Mouse (Mus musculus) 3134 (cell line): ENCODE results near the gene Hyal3.
"Not testable (repeated sequence)": the region's sequence is repeated elsewhere in the genome, so short reads cannot be mapped to it uniquely, and the experiment has no call there.

Source experiments
- DNase-seq: peaks from one replicate; pipeline ENCODE4 v3.0.0-alpha.2; 2011; ENCODE audit warnings: low spot score; ENCODE audit not compliant: insufficient read length; ENCODE audit errors: extremely low read depth

Gene Hyal3

DNA sequence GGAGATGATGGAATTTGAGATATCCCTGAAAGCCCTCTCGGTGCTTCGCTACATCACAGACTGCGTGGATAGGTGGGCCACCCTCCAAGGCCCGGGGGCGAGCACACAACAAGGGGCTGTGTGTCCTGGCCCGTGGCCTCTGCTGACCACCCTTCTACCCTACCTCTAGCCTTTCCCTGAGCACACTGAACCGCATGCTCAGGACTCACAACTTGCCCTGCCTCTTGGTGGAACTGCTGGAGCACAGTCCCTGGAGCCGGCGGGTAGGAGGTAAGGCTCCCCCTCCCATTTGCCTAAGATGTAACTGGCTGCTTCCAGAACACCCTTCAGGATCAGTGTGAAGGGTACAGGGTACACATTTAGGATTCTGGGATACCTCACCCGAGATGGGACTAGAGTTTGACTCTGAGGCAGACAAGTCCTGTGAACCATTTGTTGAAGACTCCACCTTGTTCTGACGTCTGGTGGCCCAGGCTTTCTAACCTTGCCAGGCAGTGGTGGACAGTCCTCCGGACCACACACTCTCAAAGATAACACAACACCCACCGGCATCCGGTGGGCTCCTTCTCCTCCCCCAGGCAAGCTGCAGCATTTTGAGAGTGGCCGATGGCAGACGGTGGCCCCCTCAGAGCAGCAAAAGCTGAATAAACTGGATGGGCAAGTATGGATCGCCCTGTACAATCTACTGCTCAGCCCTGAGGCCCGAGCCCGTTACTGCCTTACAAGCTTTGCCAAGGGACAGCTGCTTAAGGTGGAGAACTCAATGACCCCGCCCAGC, 31.1 kb upstream of the Hyal3 start:
- no peak for DNase-seq

DNA sequence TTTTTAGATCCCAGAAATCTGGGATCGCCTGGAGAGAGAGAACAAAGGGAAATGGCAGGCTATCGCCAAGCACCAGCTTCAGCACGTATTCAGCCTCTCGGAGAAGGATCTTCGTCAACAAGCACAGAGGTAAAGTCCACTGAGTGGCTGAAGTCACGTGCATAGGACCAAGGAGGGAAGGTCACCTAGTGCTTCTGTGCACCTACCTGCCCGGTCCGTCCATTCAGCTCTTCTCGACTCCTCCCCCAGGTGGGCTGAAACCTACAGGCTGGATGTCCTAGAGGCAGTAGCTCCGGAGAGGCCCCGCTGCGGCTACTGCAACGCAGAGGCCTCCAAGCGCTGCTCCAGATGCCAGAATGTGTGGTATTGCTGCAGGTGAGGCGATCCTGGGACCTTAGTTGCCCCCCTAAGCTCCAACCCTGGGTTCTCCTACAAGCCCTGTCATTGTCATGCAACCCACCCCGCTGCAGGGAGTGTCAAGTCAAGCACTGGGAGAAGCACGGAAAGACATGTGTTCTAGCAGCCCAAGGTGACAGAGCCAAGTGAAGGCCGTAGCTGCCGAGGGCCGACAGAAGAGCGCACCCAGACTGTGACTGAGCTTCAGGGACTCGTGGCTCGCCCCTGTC, 30.0 kb upstream of the Hyal3 start:
- no peak for DNase-seq

DNA sequence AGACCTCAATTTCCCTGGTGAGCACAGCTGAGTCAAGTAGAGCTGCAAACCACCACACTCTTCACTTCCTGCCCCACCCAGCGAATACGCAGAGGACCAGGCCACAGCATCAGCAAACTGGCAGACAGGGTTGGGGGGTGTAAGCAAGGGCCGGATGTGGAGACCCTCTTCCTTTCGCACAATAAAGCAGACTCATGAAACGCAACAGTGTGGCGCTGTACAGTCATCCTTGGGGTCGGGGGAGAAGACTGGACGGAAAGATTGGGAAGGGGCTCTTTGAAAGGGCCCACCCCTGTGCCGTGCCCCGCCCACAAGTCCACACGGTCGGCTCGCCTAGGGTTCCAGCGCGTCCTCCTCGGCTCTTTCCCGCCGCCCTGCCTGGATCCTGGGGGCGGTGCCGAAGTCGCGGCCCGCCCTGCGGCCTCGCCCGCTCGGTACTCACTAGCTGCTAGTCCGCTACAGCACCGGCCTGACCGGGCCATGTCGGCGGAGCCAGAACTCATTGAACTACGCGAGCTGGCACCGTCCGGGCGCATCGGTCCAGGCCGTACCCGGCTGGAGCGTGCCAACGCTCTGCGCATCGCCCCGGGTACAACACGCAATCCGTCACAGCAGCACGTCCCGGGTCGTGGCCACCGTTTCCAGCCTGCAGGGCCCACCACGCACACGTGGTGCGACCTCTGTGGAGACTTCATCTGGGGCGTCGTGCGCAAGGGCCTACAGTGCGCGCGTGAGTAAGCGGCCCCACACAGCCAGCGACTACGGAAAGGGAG, 29.3 kb upstream of the Hyal3 start, which contains the start of gene Rassf1:
TSS of gene Rassf1 (plus strand) at position 439 of the 773 bp plus-strand sequence.
- peak; percentile 93 for DNase-seq

DNA sequence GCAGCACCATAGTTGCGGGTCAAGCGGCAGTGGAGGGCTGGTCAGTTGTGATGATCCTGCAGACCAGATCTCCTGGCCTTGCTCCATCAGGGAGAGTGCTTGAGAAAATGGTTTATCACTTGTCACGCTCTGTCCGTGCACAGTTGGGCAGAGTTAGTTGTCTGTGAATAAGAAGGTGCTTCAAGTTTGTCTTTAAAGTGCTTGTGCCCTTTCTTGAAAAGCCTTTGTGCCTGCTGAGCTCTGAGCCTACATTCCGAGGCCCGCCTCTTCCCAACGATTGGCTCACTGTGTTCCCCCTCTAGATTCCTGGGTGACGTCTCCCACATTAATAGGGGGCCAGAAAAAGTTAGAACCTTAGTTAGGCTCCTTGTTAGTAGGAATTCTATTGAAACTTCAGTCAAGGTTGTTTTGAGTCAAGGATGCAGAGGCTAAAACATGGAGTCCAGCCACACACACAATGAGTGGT, 28.7 kb upstream of the Hyal3 start:
- no peak for DNase-seq

DNA sequence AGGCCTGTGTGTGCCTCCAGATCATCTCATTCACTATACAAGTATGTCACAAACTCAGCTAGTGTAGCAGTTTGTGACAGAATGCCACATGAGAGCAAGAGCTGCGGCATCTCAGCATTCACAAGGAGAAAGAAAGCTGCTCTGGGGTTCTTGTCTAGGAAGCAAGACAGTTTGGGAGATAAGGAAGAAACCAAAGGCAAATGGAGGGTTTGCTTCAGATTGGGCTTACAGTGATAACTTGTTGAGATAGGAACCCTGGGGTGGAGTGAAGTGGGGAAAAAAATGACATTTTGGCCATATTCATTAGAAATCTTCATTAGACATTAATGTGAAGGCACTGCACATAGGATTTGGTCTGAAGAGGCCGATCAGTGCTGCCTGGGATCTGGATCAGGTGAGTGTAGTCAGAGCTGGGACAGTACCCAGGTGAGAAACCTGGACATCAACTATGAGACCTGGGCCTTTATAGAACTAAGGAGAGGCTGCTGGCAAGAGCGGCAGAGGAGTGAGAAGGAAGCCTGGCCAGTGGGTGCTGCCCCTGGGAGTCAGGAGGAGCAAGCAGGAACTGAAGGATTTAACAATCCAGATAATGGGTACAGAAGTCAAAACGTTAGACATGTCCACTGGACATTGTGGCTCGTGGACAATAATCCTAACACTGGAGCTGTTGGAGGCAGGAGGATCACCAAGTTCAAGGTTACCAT, 27.8 kb upstream of the Hyal3 start:
- no peak for DNase-seq

DNA sequence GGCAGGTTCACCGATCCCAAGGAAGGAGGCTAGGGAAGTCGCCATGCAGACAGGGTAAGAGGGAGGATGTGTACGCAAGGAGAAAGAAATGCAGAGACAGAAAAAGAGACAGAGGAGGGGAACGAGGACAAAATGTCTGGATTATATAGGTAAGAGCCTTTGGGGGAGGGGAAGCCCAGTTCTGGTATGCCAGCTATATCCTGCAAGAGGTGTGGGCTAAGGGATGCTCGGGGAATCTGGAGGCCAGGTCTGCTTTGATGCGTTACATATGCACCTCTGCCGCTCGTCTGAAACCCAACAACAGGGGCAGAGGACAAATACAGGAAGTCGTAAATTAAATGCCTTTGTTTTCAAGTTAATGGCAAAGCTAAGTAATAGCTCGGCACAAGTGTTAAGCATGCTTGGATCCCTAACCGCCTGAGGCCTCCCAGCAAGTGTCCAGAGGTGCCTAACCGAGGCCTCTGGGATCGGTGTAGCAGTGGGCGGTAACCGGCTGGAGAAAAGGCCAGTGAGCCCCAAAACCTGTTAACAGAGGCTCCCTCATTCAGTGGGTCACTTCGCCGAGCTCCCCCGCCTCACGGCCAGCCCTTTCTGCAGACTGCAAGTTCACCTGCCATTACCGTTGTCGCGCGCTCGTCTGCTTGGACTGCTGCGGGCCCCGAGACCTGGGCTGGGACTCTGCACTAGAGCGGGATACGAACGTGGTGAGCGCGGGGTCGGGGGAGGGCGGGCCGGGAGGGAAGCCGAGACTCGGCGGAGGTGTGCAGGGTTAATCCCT, 26.9 kb upstream of the Hyal3 start:
- DNase-seq: no peak

DNA sequence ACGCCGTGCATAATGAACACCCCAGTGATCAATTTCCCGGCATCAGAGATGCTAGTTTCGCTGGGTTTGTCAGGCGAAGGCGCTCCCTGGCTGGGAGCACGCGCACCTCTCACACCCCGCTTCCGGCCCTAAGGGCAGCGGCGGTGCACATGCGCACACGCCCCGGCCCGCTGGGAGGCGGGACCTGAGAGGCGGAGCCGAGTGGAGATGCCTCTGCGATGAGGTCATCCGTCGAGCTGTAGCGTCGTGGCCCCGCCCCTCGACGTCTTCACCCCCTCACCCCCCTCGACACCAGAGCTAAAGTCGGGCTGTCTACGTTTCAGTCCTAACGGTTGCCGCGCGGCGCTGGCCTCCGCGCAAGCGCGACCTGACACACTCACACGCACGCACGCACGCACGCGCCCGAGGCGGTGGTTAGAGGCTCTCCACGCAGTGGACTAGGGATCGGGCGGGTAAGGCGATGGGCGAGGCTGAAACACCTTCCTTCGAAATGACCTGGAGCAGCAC, 26.2 kb upstream of the Hyal3 start:
- peak; percentile 100 for DNase-seq

DNA sequence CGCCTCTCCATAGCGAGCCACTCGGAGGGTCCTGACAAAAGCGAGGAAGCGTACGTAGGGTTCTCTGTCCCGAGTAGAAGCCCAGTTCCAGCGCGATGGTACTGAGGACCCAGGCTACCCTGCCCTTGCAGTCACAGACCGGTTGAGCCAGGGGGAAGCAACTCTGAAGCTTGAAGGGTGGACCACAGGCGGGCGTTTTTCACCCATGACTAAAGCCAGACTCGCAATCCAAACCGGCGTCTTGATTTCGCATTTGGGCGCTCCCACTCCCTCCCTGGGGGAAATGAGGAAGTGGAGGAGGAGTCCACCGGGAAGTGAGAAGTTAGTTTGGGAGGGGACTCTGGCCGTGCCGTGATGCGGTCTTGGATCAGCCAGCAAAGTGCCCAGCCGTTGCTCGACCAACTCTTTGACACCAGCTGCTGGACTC, 25.6 kb upstream of the Hyal3 start:
- no peak for DNase-seq

DNA sequence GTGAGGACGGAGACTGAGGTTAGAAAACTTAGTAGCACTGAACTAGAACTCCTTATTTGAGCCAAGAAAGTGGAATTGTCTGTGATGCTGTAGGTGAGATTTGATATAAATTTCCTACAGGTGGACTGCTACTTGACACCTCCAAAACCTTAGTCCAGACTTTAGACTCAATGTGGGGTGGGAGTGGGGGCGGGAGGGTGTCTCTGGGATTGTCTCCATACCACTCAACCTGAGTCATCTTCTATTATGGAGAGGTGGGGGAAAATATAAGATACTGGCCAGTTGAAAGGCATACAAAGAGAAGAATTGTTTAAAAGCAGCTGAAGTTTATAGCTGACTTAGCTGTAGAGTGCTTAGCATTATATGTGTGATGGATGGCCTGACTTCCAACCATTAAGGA, 24.9 kb upstream of the Hyal3 start:
- DNase-seq: no peak

DNA sequence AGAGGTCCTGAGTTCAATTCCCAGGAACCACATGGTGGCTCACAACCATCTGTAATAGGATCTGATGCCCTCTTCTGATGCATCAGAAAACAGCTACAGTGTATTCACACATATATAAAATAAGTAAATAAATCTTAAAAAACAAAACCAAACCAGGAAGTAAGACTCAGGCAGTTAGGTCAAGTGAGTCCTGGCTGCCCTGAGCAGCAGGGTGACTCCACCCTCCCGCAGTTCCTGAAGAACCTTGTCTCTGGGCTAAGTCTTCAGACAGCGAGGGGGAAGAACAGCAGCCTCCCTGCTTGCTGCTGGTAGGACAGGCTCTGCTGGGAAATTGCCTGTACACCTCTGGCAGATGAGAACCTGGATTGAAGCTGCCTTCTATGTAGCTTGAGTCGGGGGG, 24.3 kb upstream of the Hyal3 start:
- DNase-seq: no peak

DNA sequence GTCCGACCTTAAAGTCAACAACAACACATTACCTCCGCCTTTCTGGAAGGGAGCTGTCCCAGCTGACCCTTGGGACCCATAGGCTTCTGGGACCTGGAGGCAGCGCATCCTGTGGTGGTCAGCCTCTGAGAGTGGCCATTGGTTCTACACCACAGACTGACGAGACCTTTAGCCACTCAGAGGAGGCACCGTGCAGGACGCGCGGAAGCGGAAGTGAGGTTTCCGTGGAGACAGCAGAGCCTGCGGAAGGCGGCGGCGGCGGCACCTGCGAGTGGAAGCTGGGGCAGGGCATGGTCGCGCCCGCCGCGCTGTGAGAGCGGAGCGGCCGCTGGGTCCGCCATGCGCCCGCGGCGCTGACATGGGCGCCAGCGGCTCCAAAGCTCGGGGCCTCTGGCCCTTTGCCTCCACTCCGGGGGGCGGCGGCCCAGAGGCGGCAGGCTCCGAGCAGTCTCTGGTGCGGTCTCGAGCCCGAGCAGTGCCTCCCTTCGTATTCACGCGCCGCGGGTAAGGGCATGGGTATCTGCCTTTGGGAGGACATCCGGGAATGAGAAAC, 17.5 kb upstream of the Hyal3 start, which contains the start of gene Tusc2:
TSS of gene Tusc2 (plus strand) at position 227 of the 553 bp plus-strand sequence.
- peak; percentile 84 for DNase-seq

DNA sequence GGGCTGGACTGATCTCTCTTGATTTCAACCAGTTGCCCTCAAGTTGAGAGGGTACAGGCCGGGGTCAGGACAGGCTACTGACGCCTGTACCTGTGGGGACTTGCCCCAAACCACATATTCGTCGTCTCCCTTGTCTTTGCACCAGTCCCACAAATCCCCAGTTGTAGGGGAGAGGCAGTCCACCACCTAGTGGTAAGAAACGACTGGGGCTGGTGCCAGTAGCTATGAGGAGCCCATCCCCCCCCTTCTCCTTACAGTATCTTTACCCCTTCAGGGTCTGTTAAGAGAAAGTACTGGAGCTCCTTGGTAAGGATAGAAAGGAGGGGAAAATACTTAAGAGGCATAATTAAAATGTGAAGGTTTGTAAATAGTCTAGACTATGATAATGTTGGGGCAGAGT, 15.1 kb upstream of the Hyal3 start:
- not testable (repeated sequence) for DNase-seq

DNA sequence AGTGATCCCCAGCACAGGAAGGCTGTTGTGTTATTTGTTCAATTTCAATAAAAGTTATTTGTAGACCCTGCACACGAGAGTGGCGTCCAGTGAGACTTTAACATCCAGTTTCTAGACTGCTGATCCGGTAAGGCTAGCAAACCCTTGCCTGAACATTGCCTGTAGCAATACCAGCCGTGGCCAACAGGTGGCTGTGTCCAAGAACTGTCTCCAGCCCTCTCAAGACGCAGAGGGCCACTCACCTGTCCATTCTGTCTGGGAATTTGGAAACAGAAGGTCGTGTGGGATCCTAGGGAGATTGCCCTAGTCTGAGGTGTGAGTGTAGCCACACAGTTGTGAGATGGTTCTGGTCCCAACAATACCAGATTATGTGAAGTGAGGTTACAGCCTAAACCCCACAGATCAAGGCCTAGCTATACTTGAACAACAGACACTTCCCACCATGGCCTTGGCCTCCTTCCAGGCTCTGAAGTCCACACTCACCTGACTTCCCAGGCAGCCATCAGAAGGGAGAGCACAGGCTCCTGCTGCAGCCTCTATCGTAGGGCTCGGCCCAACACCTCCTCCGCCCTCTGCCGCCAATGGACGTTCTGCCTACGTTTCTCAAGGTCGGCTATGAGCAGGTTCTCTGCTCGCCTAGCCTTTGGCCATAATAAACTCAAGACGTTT, 14.4 kb upstream of the Hyal3 start:
- DNase-seq: no peak

DNA sequence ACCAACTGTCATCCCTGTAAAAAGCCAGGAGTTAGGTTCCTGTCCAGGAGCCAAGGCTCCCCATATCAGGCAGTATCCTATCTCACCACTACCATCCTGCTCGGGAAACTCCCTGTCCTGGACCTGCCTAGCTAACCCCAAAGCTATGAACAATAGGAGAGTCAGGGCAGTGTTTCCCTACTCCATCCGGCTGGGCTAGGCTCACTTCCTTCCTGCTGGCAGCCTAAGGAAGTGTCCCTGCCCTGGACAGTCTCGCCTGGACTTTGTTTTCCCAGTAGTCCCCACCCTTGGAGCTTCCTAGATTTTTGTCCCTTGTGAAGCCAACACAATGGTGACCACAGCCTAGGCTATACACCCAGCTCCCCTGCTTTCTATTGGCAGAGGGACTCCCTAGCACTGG, 13.8 kb upstream of the Hyal3 start:
- DNase-seq: no peak

DNA sequence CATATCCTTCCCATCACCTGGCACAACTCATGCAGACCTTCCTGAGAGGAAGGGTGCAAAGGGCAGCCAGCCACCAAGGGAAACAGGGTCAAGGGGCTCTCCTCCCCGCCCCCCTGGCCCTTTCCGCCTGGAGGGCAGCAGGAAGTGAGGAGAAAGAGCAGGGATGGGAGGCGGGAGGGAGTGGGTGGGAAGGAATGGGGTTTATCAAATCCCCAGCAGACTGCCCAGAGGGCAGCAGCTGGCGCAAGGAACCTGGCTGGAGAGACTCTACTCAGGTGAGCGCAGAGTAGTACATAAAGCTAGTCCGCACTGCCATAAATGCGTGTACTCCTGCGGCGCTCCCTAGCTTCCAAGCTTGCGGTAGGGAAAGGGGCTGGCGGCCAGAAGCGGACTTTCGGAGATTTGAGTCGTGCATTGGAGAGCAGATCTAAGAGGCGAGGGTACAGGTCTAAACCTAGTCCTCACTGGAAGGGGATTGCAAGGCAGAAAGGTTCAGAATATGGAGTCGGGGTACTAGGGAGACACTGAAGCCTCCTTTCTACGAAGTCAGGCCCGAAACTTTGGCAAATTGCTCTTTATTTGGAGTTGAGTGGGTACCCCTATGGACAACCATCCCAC, 12.8 kb upstream of the Hyal3 start, which contains the start of gene Hyal2:
TSS of gene Hyal2 (plus strand) at position 244 of the 618 bp plus-strand sequence.
- DNase-seq: no peak

DNA sequence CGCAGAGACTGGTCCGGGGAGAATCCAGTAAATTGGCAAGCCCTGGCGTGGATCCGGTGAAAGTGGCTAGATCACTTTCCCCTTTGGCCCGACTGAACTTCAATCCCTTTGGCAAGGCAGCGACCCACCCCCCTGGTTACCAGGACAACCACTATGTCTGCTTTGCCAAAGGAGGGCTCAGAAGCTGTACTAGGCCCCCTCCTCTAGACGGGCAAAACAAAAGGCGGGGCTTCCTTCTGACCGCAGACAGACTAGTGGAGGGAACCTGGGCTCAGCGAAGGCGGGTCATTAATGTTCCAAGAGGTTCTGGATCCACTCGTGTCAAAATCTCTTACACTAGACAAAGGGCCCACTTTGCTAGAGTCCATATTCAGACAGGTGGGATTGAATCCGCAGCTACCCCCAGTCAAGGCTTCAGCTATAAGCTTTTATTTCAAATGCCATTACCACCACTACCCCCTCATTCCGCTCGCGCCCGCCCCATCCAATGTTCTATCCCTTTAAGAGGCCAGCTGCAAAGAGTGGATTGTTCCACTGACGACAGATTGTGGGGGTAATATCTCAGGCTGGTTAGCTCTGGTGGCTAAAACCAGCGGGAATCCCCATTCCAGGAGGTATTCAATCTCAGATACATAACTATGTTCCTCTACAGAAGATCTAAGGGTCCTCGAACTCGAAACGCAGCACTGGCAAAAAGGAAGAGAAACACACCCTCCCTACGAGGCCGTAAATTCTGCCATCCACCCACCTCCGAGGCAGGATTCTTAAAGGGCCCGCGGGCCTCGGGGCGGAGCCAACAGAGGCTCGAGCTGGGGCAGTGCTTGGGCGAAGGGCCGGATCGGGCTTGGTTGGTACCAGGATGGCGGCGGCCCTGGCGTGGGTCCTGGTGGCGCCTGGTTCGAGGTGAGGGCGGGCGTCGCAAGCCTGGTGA, 12.0 kb upstream of the Hyal3 start:
- peak; percentile 82 for DNase-seq

DNA sequence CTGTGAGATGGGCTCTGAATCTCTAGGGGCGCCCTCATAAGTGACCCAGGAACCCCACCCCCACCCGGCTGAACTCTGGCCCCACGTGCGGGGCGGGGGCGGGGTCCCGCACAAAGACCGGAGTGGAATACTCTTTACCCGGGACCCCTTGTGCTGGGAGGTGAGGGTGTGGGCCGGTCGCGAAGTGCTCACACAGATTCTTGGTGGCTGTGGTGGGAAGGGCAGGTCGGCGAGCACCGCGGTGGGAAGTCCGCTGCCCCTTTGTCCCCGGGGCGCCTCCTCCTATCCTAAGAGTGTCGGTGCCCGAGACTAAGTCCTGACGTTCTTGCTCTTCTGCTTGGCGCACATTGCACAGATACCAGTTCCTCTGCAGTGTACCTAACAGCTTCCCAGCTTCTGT, 11.3 kb upstream of the Hyal3 start:
- DNase-seq: no peak
